Mouse (Mus musculus) CD4-positive naive resting alpha-beta T cell, adult 76 days (primary cell): ENCODE data around the gene Gsg1l2. TPM values are rescaled to one million over a fixed set of nuclear protein-coding genes. Genes with fewer than 3 reads are reported as not detected.

Experiments
- total RNA-seq: library from RNA; stranded (reverse); gene quantifications from one replicate; pipeline ENCODE4 v1.2.4, GENCODE M21; 2023

The Gsg1l2 gene
- not detected for total RNA-seq

GRCm38 (mm10) chr11:67774379-67774778 lies at the start of gene Gsg1l2:
Gsg1l2 (plus strand) TSS chr11:67774608.

GRCm38 (mm10) chr11:67771053-67771452 lies 3.4 kb upstream of the Gsg1l2 start, which contains the start of gene Glp2r:
Glp2r (minus strand) TSS chr11:67771153.

GRCm38 (mm10) chr11:67797931-67798330 lies 23.5 kb downstream of the Gsg1l2 start, which contains the start of gene Dhrs7c:
Dhrs7c (plus strand) TSS chr11:67798187.

Other genes starting within 250 kb of the Gsg1l2 start
- gene Rcvrn, start 79.3 kb upstream of the Gsg1l2 start, total RNA-seq, result not detected
- not detected for gene Glp2r, start 3.5 kb upstream of the Gsg1l2 start, total RNA-seq
- gene Dhrs7c, start 23.6 kb downstream of the Gsg1l2 start, total RNA-seq, result not detected
- not detected for gene Usp43, start 147.5 kb downstream of the Gsg1l2 start, total RNA-seq
- gene Cfap52, start 191.0 kb downstream of the Gsg1l2 start, total RNA-seq, result not detected
- 23.0 TPM for gene Stx8, start 191.6 kb downstream of the Gsg1l2 start, total RNA-seq